Mouse (Mus musculus): Measurements from ENCODE around the gene Kdsr.

DNA sequence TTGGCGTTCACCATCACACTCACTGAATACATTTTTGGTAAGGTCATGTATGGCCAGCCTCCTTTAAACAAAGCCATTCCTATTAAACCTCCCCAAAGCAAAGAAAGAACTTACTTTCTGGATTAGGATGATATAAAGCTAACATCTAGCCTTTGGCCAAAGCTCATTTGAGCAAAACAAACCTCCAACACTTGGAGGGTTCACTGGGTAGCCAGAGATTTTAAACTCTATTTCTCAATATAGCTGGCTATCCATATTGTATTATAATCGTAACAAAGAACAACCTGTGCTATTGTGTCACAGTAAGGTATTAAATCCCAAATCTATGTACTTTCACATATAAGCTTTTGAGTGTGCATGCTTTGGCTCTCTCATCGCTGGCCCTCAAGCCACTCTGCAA lies 1.2 kb upstream of the Kdsr start:
- TF ChIP-seq CTCF (IDR thresholded peaks at IDR 0.05; ENCODE audit: borderline replicate concordance, extremely low read depth, insufficient read depth, insufficient read length) (no peak), POLR2A (IDR thresholded peaks at IDR 0.05; ENCODE audit: borderline replicate concordance, extremely low read depth, insufficient read depth, insufficient read length, poor library complexity, severe bottlenecking) (no peak)
